Mouse (Mus musculus) kidney, embryonic 15.5 days (tissue): ENCODE data around the gene Evpl. TPM values are rescaled to one million over a fixed set of nuclear protein-coding genes. Genes with fewer than 3 reads are reported as not detected.

Experiments
- ATAC-seq: fragments of 200-750 bp; cut with Nextera tagmentation; replicated peaks from 2 replicates; pipeline ENCODE4 v1.8.0; 2017; ENCODE audit warnings: moderate TSS enrichment; ENCODE audit not compliant: low FRiP score
- H3K27ac ChIP-seq: fragments of 300-500 bp; sonication (generic); 2 replicates; pipeline ENCODE4 v1.5.1; 2015; ENCODE audit warnings: mild to moderate bottlenecking, inconsistent platforms
- H3K27me3 ChIP-seq: fragments of 300-500 bp; sonication (generic); 2 replicates; pipeline ENCODE4 v1.6.1; 2015; ENCODE audit warnings: inconsistent platforms
- H3K36me3 ChIP-seq: fragments of 300-500 bp; sonication (generic); 2 replicates; pipeline ENCODE4 v1.6.1; 2015; ENCODE audit warnings: inconsistent platforms
- H3K4me1 ChIP-seq: fragments of 300-500 bp; sonication (generic); 2 replicates; pipeline ENCODE4 v1.6.1; 2015; ENCODE audit warnings: inconsistent platforms
- H3K4me2 ChIP-seq: fragments of 300-500 bp; sonication (generic); 2 replicates; pipeline ENCODE4 v1.6.1; 2015; ENCODE audit warnings: moderate library complexity, mild to moderate bottlenecking, inconsistent platforms
- H3K4me3 ChIP-seq: fragments of 300-500 bp; sonication (generic); replicated peaks from 2 replicates; pipeline ENCODE4 v1.5.1; 2015; ENCODE audit warnings: mild to moderate bottlenecking, inconsistent platforms
- H3K9ac ChIP-seq: fragments of 300-500 bp; sonication (generic); 2 replicates; pipeline ENCODE4 v1.6.1; 2015; ENCODE audit warnings: mild to moderate bottlenecking, inconsistent platforms
- H3K9me3 ChIP-seq: fragments of 300-500 bp; sonication (generic); replicated peaks from 2 replicates; pipeline ENCODE4 v1.6.1; 2016; ENCODE audit warnings: inconsistent platforms
- WGBS: fragments of 180-500 bp; shearing (Covaris S2); methylation state at CpG from one replicate; pipeline ENCODE4 v1.1.7; 2015; ENCODE audit warnings: mixed read lengths; 5-methylcytosine and 5-hydroxymethylcytosine counted together
- polyA plus RNA-seq: library from polyadenylated mRNA; unstranded; fragments of >200 nt; fragmentation: Nextera tagmentation; extraction: Ambion mirVana; gene quantifications from 2 replicates; pipeline ENCODE4 v1.2.1, GENCODE M21; 2015

Evpl gene
- polyA plus RNA-seq, 1 experiment from 2014 or later, result 2.9 TPM

DNA sequence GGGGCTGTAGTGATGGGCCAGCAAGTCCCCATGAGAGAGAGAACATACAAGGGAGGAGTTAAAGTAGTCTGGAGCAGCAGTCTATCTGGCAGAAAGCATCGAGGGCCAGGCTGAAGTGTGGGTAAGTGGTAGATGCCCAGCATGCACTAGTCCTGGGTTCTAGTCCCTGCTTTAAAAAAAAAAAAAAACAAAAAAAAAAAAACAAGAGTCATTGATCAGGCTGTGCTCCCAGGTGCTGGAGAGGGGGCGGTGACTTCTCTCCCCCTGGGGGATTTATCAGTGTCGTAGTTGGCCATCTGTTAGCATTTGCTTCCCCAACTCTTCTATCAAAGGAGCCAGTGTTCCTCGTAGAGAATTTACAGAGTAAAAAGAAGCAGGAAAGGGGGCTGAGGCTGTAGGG lies 31.2 kb downstream of the Evpl start:
- Histone ChIP-seq H3K36me3 (peaks cover 41% of the 10 kb centered on the region), H3K27me3 (no peaks in the 10 kb centered on the region), H3K4me2 (no peak overlapping the region), H3K4me1 (no peaks in the 10 kb centered on the region), H3K4me3 (no peak overlapping the region), H3K27ac (no peak overlapping the region), H3K9ac (no peak overlapping the region), H3K9me3 (no peaks in the 10 kb centered on the region)
- WGBS, result 74% methylated on average over 4 of the region's 4 CpGs
- no peak for ATAC-seq

DNA sequence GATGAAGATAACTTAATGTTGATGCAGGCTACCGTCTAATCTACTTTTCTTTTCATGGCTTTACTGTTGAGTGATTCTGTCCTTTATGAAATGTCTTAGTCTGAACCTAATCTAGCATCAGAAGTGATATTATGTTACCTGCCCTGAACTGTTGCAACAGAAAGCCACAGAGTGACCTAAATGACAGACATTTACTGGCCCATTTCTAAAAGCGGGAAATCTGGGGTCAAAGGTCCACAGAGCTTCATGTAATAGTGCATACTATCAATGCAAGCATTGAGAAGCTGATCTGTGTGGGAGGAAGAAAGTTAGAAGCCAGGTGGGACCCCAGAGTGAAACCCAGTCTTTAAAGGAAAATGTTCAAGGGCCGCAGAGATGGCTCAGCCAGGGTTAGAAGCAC lies 34.7 kb downstream of the Evpl start:
- no peak overlapping the region for H3K4me2 ChIP-seq
- ATAC-seq, result no peak
- no peak overlapping the region for H3K4me3 ChIP-seq
- H3K27me3 ChIP-seq, result no peaks in the 10 kb centered on the region
- H3K9ac ChIP-seq, result no peak overlapping the region
- H3K27ac ChIP-seq, result no peak overlapping the region
- peaks cover 7% of the 10 kb centered on the region for H3K4me1 ChIP-seq
- no peaks in the 10 kb centered on the region for H3K9me3 ChIP-seq
- WGBS, result 84% methylated on average over 3 of the region's 3 CpGs
- H3K36me3 ChIP-seq, result peaks cover 41% of the 10 kb centered on the region

DNA sequence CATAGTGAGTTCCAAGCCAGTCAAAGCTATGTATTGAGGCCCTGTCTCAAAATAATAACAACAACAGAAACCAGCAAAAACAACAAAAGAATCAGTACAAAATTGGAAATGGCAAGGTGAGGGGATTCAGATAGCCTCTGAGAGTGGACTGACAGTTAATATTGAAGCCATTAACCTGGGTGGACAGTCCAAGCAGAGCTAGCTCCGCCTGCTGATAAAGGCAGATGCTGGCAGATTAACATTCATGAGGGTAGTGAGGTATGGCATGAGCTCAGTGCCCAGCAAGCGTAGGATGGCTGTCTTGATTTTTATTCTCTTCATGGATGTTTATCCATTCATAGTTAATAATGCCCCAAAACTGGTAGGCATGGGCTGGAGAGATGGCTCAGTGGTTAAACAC lies 36.7 kb downstream of the Evpl start:
- no peaks in the 10 kb centered on the region for H3K27me3 ChIP-seq
- no peak overlapping the region for H3K4me2 ChIP-seq
- no peak overlapping the region for H3K9ac ChIP-seq
- H3K9me3 ChIP-seq, result no peaks in the 10 kb centered on the region
- H3K4me3 ChIP-seq, result no peak overlapping the region
- H3K36me3 ChIP-seq, result peaks cover 34% of the 10 kb centered on the region
- WGBS, result 84% methylated on average over 2 of the region's 2 CpGs
- no peak overlapping the region for H3K27ac ChIP-seq
- H3K4me1 ChIP-seq, result peaks cover 17% of the 10 kb centered on the region
- ATAC-seq, result no peak

DNA sequence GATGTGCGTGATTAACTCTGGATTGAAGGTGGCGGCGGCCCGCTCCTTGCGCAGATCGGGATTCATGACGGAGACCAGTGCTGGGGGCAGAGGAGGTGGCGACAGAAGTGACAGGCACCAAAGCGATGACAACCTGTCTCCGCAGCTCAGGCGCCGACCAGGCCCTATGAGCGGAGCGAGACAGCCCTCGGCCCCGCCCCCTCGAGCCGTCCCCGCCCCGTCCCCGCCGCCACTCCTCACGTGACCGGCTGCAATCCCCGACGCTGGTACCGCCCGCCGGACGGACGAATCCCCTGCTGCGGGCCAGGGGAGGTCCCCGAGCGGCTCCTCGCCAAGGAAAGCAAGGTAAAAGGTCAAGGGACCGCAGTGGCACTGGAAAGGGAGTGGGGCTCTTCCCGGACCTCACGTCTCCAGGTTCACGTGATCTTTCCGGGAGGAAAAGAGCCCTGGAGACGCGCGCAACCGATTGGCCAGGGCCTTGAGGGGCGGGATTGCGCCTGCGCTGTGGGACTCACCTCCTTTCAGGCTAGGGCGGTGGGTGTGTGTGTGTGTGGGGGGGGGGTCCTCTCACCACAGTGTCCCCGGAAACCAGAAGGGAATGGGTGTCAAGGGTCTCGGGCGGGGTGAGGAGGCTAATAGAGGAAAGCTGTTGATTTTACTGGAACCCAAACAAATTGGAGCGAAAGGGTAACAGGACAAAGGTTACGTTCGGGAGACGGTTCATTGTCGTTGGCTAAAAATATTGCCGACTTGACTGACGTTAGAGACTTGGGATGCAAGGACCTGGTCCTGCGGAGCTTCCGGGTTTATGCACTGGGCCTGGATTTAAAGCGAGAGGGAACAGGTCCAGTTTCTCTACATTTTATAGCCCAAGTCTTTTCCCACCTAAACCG lies 39.0 kb downstream of the Evpl start, which contains the start of the genes Ten1 and Acox1:
TSS of gene Ten1 (plus strand) at position 217 of the 893 bp plus-strand sequence.
TSS of gene Acox1 (minus strand) at position 407 of the 893 bp plus-strand sequence.
- ATAC-seq, result peak; percentile 98
- WGBS, result under 1% methylated on average over 62 of the region's 62 CpGs
- H3K4me1 ChIP-seq, result peaks cover 24% of the 10 kb centered on the region
- H3K27ac ChIP-seq, result peak within 1 kb of the TSS; percentile 99
- H3K4me2 ChIP-seq, result peak within 1 kb of the TSS; percentile 85
- peak within 1 kb of the TSS; percentile 90 for H3K4me3 ChIP-seq
- H3K36me3 ChIP-seq, result peaks cover 21% of the 10 kb centered on the region; the same call in 1 of the 2 replicates
- no peaks in the 10 kb centered on the region for H3K27me3 ChIP-seq
- peak within 1 kb of the TSS; percentile 69 for H3K9ac ChIP-seq
- H3K9me3 ChIP-seq, result no peaks in the 10 kb centered on the region

DNA sequence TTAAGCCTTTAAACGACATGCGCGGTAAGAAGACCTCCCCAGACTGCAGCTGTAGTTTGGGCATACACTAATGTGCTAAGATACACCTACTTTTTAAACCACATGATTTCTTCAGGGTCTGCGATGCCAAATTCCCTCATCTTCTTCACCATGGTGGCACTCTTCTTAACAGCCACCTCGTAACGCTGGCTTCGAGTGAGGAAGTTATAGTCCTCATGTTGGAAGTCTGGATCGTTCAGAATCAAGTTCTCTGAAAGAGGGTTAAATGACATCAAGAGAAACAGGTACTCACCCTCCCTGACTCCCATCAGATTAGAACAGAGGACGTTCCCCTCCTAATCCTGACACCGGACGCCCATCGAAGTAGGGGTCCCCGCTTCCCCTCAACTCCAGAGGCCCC lies 39.7 kb downstream of the Evpl start:
- no peaks in the 10 kb centered on the region for H3K27me3 ChIP-seq
- no peak for ATAC-seq
- H3K4me2 ChIP-seq, result peak overlapping the region; percentile 85
- H3K27ac ChIP-seq, result peak overlapping the region; percentile 99
- peak overlapping the region; percentile 69 for H3K9ac ChIP-seq
- H3K4me3 ChIP-seq, result peak overlapping the region; percentile 90
- WGBS, result 22% methylated on average over 13 of the region's 13 CpGs
- H3K4me1 ChIP-seq, result peaks cover 24% of the 10 kb centered on the region
- H3K9me3 ChIP-seq, result no peaks in the 10 kb centered on the region
- peaks cover 14% of the 10 kb centered on the region; the same call in 1 of the 2 replicates for H3K36me3 ChIP-seq

DNA sequence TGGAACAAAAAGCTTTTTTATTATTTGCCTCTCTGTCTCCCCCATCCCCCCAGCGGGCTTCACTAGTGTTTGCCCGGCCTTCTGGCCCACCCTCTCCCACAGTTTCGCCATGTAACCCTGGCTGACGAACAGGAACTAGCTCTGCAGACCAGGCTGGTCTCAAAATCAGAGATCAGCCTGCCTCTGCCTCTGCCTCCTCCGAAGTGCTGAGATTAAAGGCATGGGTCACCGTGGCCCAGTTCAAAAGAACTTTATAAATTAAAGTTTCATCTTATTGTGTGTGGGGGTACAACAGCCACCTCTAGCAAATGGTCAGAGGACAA lies 40.3 kb downstream of the Evpl start:
- H3K36me3 ChIP-seq, result peaks cover 14% of the 10 kb centered on the region; the same call in 1 of the 2 replicates
- H3K27ac ChIP-seq, result no peak overlapping the region
- no peak for ATAC-seq
- H3K9ac ChIP-seq, result peak overlapping the region; percentile 69; the same call in 1 of the 2 replicates
- no peaks in the 10 kb centered on the region for H3K27me3 ChIP-seq
- 89% methylated on average over 6 of the region's 6 CpGs for WGBS
- H3K4me3 ChIP-seq, result peak overlapping the region; percentile 90; the same call in 1 of the 2 replicates
- H3K9me3 ChIP-seq, result no peaks in the 10 kb centered on the region
- peak overlapping the region; percentile 85 for H3K4me2 ChIP-seq
- H3K4me1 ChIP-seq, result peaks cover 24% of the 10 kb centered on the region

DNA sequence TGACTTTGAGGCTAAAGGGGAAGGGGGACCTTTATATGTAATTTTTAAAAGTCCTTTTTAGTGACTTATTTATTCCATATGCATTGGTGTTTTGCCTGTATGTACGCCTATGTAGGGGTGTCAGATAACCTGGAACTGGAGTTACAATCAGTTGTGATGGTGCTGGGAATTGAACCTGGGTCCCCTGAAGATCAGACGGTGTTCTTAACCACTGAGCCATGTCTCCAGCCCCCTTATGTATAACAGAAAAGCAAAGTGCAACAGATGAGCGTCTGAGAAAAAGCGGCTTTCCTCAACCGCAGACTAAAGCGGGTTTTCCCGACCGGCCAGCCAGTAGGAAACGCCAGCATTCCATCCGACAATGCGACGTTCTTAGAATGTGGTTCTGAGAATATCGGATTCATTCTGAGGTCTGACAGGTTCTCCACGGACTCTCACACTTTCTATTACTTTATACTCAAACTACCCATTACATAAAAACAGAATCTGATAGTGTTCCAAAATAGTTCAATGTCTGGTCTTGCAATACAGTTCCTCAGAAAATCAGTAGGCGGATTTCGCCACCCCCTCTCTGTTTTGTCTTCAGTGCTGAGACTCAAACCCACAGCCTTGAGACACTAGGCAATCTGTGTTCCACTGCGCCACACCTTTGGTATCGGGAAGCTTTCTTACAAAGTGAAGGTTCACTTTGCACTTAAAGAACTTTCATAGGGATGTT lies 40.9 kb downstream of the Evpl start:
- Histone ChIP-seq H3K27ac (no peak overlapping the region), H3K36me3 (peaks cover 14% of the 10 kb centered on the region; the same call in 1 of the 2 replicates), H3K4me3 (0 out of 2 replicates have a peak overlapping the region, but pooled peaks have one; percentile 90), H3K27me3 (no peaks in the 10 kb centered on the region), H3K9me3 (no peaks in the 10 kb centered on the region), H3K4me1 (peaks cover 24% of the 10 kb centered on the region), H3K4me2 (peak overlapping the region; percentile 85), H3K9ac (no peak overlapping the region)
- ATAC-seq, result no peak
- 95% methylated on average over 18 of the region's 18 CpGs for WGBS

DNA sequence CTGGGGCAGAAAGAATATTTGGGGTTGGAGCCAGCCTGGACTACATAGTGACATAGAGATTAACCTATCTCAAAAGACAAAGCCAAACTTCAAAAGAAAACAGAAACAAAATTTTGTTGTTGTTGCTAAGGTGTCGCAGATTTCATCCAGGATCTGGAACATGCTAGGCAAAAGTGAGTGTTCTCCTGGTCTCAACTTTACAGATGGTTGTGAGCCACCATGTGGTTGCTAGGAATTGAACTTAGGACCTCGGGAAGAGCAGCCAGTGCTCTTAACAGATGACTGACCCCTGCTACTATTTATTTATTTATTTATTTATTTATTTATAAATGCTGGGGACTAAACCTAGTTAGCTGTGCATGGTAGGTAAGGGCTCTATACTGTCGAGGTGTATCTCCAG lies 41.5 kb downstream of the Evpl start:
- H3K4me2 ChIP-seq, result no peak overlapping the region
- H3K27me3 ChIP-seq, result no peaks in the 10 kb centered on the region
- no peaks in the 10 kb centered on the region for H3K9me3 ChIP-seq
- H3K27ac ChIP-seq, result no peak overlapping the region
- no peak overlapping the region for H3K9ac ChIP-seq
- peaks cover 24% of the 10 kb centered on the region for H3K4me1 ChIP-seq
- ATAC-seq, result no peak
- H3K4me3 ChIP-seq, result no peak overlapping the region
- peaks cover 16% of the 10 kb centered on the region for H3K36me3 ChIP-seq
- WGBS, result 85% methylated on average over 3 of the region's 3 CpGs

DNA sequence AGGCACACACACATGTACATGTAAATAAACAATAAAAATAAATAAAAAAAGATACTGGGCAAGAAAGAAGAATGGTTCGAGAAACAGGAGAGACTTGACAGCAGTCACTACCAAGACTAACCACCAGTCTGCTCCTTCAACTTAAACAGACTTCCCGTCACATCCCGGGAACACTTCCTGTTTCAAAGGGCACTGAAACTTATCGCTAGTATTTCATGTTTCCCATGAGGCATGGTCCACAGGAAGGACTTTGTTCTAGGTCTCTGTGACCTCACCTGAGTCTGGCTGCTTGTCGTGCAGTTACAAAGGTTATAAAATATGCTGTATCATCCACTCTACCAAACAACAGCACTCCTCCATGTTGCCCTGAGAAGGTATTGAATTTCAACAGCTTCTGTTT lies 42.6 kb downstream of the Evpl start:
- no peak for ATAC-seq
- Histone ChIP-seq H3K27me3 (no peaks in the 10 kb centered on the region), H3K4me2 (no peak overlapping the region), H3K9me3 (no peaks in the 10 kb centered on the region), H3K4me3 (no peak overlapping the region), H3K27ac (0 out of 2 replicates have a peak overlapping the region, but pooled peaks have one; percentile 9), H3K9ac (no peak overlapping the region), H3K36me3 (peaks cover 21% of the 10 kb centered on the region), H3K4me1 (peaks cover 24% of the 10 kb centered on the region)
- 63% methylated on average over 5 of the region's 5 CpGs for WGBS

DNA sequence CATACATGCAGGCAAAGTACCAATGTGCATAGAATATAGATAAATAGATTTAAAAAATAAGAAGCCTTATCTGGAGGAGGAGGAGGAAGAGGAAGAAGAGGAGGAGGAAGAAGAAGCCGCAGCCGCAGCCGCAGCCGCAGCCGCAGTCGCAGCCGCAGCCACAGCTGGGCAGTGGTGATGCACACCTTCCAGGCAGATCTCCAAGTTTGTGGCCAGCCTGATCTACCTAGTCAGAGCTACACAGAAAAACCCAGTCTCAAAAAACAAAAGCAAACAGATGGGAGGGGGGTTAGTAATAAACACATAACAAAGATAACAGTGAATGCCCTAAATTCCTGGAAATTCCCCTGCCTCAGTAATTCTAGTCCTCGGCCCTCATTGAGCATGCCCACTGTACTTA lies 43.3 kb downstream of the Evpl start:
- no peak for ATAC-seq
- H3K36me3 ChIP-seq, result peaks cover 26% of the 10 kb centered on the region
- no peak overlapping the region for H3K4me2 ChIP-seq
- H3K27me3 ChIP-seq, result no peaks in the 10 kb centered on the region
- H3K9me3 ChIP-seq, result no peaks in the 10 kb centered on the region
- H3K4me1 ChIP-seq, result peaks cover 22% of the 10 kb centered on the region
- H3K4me3 ChIP-seq, result no peak overlapping the region
- H3K9ac ChIP-seq, result no peak overlapping the region
- 0 out of 2 replicates have a peak overlapping the region, but pooled peaks have one; percentile 9 for H3K27ac ChIP-seq
- WGBS, result 93% methylated on average over 8 of the region's 8 CpGs

DNA sequence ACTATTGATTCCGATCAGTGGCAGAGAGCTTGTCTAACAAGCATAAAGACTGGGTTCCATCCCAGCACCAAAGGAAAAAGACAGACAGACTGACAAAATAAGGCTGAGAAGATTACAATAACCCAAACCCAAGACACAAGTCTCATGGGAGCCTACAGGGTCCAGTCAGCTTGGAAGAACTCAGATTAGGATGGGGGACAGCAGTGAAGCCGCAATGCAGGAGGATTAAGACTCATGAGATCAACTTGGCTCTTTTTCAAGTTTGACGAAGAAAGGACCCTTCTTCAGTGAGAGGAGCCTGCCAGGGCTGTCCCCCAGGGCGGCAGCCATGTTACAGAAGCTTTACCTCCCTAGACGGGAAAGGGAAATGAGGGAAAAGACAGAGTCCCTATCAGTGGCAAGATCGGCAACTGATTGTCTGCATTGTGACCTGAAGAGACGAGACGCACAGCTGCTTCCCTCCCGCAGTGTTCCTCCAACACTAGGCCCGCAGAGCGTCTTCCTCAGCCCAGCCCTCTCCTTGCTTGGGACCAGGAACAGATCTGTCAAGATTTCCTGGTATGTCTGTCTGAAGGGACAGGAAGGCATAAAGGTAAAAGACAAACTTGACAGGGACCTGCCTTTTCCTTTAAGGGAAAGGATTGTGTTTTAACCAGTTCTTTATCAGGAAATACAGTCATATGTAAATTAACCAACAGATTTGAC lies 50.5 kb downstream of the Evpl start:
- H3K4me3 ChIP-seq, result no peak overlapping the region
- no peaks in the 10 kb centered on the region for H3K9me3 ChIP-seq
- no peak for ATAC-seq
- 0 out of 2 replicates have a peak overlapping the region, but pooled peaks have one; percentile 22 for H3K27ac ChIP-seq
- H3K4me2 ChIP-seq, result no peak overlapping the region
- 0 out of 2 replicates have a peak, but pooled peaks cover 2% of the 10 kb centered on the region for H3K4me1 ChIP-seq
- no peaks in the 10 kb centered on the region for H3K27me3 ChIP-seq
- H3K9ac ChIP-seq, result no peak overlapping the region
- H3K36me3 ChIP-seq, result peaks cover 71% of the 10 kb centered on the region
- 66% methylated on average over 11 of the region's 11 CpGs for WGBS
